Mouse (Mus musculus) embryonic fibroblast, embryonic 13.5 days (primary cell): ENCODE measurements around the gene Slc44a1. TPM values are rescaled to one million over a fixed set of nuclear protein-coding genes. Genes with fewer than 3 reads are reported as not detected.
A peak's percentile ranks its signal among the peaks of the same experiment; 100 is the strongest.

Experiments used
- H3K27ac ChIP-seq: 2 replicates; pipeline ENCODE4 v1.5.1; 2012; ENCODE audit warnings: low read length, control low read depth, inconsistent platforms; ENCODE audit not compliant: insufficient read depth
- H3K4me1 ChIP-seq: 2 replicates; pipeline ENCODE4 v1.6.1; 2011; ENCODE audit warnings: low read length; ENCODE audit not compliant: control insufficient read depth, insufficient read depth
- H3K4me3 ChIP-seq: 2 replicates; pipeline ENCODE4 v1.5.1; 2011; ENCODE audit warnings: mild to moderate bottlenecking, control low read depth, low read length; ENCODE audit not compliant: insufficient read depth
- CTCF ChIP-seq: IDR thresholded peaks from 2 replicates; pipeline ENCODE4 v1.5.1; 2011; ENCODE audit warnings: mild to moderate bottlenecking, control low read depth, low read length, moderate library complexity, borderline replicate concordance; ENCODE audit not compliant: insufficient read depth
- POLR2A ChIP-seq: IDR thresholded peaks from 2 replicates; pipeline ENCODE4 v1.6.1; 2011; ENCODE audit warnings: low read depth, mild to moderate bottlenecking, control low read depth, low read length, moderate library complexity
- polyA plus RNA-seq: library from polyadenylated mRNA; stranded (reverse); fragments of >200 nt; gene quantifications from 2 replicates; pipeline ENCODE4 v1.2.4, GENCODE M21; 2011; ENCODE audit warnings: low read depth; ENCODE audit not compliant: missing spikeins, insufficient read length

Gene Slc44a1
- polyA plus RNA-seq, 1 experiment: 59.0 TPM

DNA sequence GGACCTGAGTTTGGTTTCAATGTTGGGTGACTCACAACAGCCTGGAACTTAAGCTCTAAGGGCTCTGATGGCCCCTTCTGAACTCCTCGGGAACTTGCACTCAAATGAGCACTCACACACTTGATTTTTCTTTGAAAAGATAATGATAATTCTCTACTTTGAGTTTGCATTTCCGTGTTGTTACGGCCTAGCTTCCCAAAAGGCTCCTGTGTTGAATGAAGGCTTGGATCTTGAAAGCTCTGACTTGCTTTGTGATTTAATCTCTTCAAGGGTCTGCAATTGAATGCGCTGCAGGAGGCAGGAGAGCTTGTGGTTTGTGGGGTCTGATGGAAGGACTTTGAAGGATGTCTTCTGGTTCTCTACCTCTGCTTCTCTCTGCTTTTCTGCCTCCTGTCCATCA lies 13.1 kb upstream of the Slc44a1 start:
- Histone ChIP-seq H3K4me1 (no peaks in the 10 kb centered on the region), H3K27ac (no peak overlapping the region), H3K4me3 (no peak overlapping the region)
- TF ChIP-seq POLR2A (no peak), CTCF (no peak)

- H3K4me3 ChIP-seq: no peak overlapping the region
- no peak for TF ChIP-seq CTCF
- no peak for TF ChIP-seq POLR2A
- H3K4me1 ChIP-seq: no peaks in the 10 kb centered on the region
- H3K27ac ChIP-seq: no peak overlapping the region
Measured at GRCm38 (mm10) chr4:53430522-53430921, 9.7 kb upstream of the Slc44a1 start.

- TF ChIP-seq CTCF (no peak), POLR2A (no peak)
- Histone ChIP-seq H3K27ac (no peak overlapping the region), H3K4me1 (no peaks in the 10 kb centered on the region), H3K4me3 (no peak overlapping the region)
Measured at GRCm38 (mm10) chr4:53431585-53432234, 8.5 kb upstream of the Slc44a1 start.

DNA sequence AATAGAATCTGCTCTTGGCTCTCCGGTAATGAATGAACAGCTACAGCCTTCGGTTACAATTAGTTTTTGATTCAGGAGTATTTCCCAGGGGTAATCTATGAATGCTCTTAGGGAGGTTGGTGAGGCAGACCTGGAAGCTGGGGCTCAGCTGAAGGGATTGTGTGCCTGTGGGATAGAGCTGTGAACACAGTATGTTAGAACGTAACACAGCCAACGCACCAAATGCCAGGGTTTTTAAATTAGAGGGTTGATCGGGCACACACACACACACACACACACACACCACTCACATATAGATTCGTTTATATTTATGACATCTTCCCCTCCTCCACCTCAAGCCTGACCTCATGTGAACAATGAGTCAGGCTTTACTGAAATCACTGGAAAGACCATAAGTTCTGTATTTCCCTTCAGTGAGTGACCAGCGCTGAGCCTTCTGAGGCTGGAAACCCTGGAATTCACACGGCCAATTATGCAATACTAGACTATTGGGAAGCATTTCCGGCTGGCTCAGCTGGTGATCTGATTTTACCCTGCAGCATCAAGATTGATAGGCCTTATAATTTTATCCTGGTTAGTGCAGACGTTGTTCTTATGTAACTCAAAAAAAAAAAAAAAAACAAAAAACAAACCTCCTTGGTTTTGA lies 3.0 kb upstream of the Slc44a1 start:
- Histone ChIP-seq H3K4me1 (peaks cover 11% of the 10 kb centered on the region), H3K27ac (peak overlapping the region; percentile 61; the same call in 1 of the 2 replicates), H3K4me3 (no peak overlapping the region)
- TF ChIP-seq CTCF: no peak
- TF ChIP-seq POLR2A: no peak

DNA sequence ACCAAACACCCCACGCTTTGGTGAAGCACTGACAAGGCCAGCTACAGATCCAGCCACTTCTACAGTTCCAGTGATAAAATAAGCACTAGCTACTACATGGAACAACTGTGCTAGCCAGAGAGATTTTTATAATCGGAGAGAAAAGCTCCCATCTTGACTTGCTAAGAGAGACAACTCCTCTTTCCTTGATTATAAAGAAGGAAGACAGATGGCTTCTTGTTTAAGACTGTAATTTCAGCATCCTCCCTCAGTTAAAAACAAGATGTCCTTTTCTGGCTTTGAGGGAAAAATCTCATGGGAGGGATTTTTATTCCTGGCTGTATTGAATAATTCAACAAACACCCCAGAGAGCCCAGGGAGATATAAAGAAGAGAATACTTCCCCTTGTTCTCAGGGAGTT lies 1.8 kb upstream of the Slc44a1 start:
- peaks cover 11% of the 10 kb centered on the region for H3K4me1 ChIP-seq
- no peak overlapping the region for H3K4me3 ChIP-seq
- TF ChIP-seq POLR2A (no peak), CTCF (no peak)
- no peak overlapping the region for H3K27ac ChIP-seq

GRCm38 (mm10) chr4:53438836-53439480 lies 1.3 kb upstream of the Slc44a1 start:
- no peak overlapping the region for H3K27ac ChIP-seq
- no peak for TF ChIP-seq POLR2A
- no peak for TF ChIP-seq CTCF
- no peak overlapping the region for H3K4me3 ChIP-seq
- peaks cover 11% of the 10 kb centered on the region for H3K4me1 ChIP-seq

DNA sequence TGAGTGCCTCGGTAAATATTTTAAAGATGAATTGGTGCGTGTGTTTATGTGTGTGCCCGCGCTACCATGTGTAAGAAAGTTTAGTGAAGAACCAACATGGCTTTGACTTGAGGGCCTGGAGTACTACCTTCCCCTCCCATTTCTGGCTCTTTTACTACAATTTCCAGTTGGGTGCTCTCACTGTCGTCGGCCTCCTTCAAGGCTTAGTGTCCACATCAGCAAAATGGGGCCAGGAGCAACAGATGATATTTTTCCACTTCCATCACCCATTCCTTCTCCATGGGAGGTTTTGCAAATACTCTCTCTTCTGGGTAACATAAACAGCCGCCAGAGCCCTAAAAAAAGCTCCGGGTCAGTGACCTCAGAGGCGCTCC lies 590 bp upstream of the Slc44a1 start:
- Histone ChIP-seq H3K27ac (peak overlapping the region; percentile 66), H3K4me1 (peaks cover 11% of the 10 kb centered on the region), H3K4me3 (peak overlapping the region; percentile 79)
- TF ChIP-seq POLR2A (no peak), CTCF (no peak)

- Histone ChIP-seq H3K27ac (no peak overlapping the region), H3K4me1 (peaks cover 11% of the 10 kb centered on the region)
- TF ChIP-seq POLR2A (no peak), CTCF (no peak)
Measured at GRCm38 (mm10) chr4:53440816-53441571, 781 bp downstream of the Slc44a1 start.

DNA sequence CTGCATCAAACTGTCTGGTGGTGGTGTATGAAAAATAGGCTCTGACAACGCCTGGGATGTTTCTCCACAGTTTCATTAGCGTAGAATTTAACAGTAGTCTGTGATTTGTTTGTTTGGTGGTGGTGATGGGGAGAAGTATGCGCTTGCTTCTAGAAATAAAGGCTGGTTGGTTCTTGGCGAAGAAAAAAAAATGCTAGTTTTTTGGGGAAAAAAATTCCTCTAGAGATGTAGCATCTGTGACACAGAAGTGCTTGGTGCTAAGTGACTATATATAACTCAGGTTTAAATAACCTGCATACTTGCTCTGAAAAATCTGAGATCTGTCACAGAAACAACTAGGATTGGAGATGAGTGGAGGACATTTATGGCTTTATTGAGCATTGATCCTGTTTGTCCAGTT lies 1.5 kb downstream of the Slc44a1 start:
- TF ChIP-seq CTCF (no peak), POLR2A (no peak)
- Histone ChIP-seq H3K4me1 (peaks cover 11% of the 10 kb centered on the region), H3K27ac (no peak overlapping the region), H3K4me3 (no peak overlapping the region)

More at GRCm38 (mm10) chr4:53440816-53441571, 781 bp downstream of the Slc44a1 start:
- H3K4me3 ChIP-seq: peak overlapping the region; percentile 60

- TF ChIP-seq POLR2A: no peak
- no peak for TF ChIP-seq CTCF
- Histone ChIP-seq H3K4me3 (no peak overlapping the region), H3K27ac (no peak overlapping the region), H3K4me1 (no peaks in the 10 kb centered on the region)
Measured at GRCm38 (mm10) chr4:53446216-53446615, 6.0 kb downstream of the Slc44a1 start.
